Mouse (Mus musculus) CH12.LX (cell line): ENCODE measurements around the gene Ndufv1. TPM values are rescaled to one million over a fixed set of nuclear protein-coding genes. Genes with fewer than 3 reads are reported as not detected.
A peak's percentile ranks its signal among the peaks of the same experiment; 100 is the strongest.
"Not testable (repeated sequence)": the region's sequence is repeated elsewhere in the genome, so short reads cannot be mapped to it uniquely, and the experiment has no call there.

Source experiments
- DNase-seq: peaks from one replicate; pipeline ENCODE4 v3.0.0-alpha.2; 2013; ENCODE audit errors: extremely low read depth
- H3K27ac ChIP-seq: 2 replicates; pipeline ENCODE4 v1.5.1; 2012; ENCODE audit warnings: low read depth, mild to moderate bottlenecking, control low read depth, moderate library complexity; ENCODE audit not compliant: insufficient read depth
- H3K27me3 ChIP-seq: replicated peaks from 2 replicates; pipeline ENCODE3; 2012; ENCODE audit warnings: inconsistent platforms
- H3K36me3 ChIP-seq, 2 experiments: replicated peaks in 1 of 2; 2 replicates each; pipeline versions ENCODE3 to v1.6.1; 2012; ENCODE audit warnings: inconsistent platforms in 1 of 2, low read length in 1 of 2, mild to moderate bottlenecking in 1 of 2, mixed read lengths in 1 of 2, moderate library complexity in 1 of 2; ENCODE audit not compliant: control insufficient read depth in 1 of 2, insufficient read depth in 1 of 2
- H3K4me1 ChIP-seq, 2 experiments: 2 replicates each; pipeline ENCODE4 v1.6.1; 2012; ENCODE audit warnings: inconsistent platforms in 1 of 2, moderate library complexity in 1 of 2; ENCODE audit not compliant: insufficient read depth in 2 of 2, control insufficient read depth in 1 of 2
- H3K4me2 ChIP-seq: 2 replicates; pipeline ENCODE4 v1.6.1; 2012; ENCODE audit warnings: low read depth, mild to moderate bottlenecking, control low read depth; ENCODE audit not compliant: poor library complexity, insufficient read depth, severe bottlenecking
- H3K4me3 ChIP-seq, 3 experiments: fragments of 150-350 bp in 1 of 3; sonication (generic) in 1 of 3; replicated peaks in 1 of 3; 2 replicates each; pipeline versions ENCODE3 to v1.5.1; 2011 to 2012; ENCODE audit warnings: low read depth in 2 of 3, low read length in 2 of 3, mild to moderate bottlenecking in 2 of 3, moderate library complexity in 2 of 3, control low read depth in 1 of 3, improper control_type of control experiment in 1 of 3, inconsistent platforms in 1 of 3, mixed read lengths in 1 of 3; ENCODE audit not compliant: poor library complexity in 1 of 3
- H3K79me2 ChIP-seq: replicated peaks from 2 replicates; pipeline ENCODE4 v1.6.1; 2012; ENCODE audit warnings: mild to moderate bottlenecking, moderate library complexity; ENCODE audit not compliant: control insufficient read depth, poor library complexity, insufficient read depth, severe bottlenecking; ENCODE audit errors: extremely low read depth
- H3K9ac ChIP-seq: 2 replicates; pipeline ENCODE4 v1.6.1; 2012; ENCODE audit warnings: low read depth, mild to moderate bottlenecking, control low read depth, moderate library complexity; ENCODE audit not compliant: insufficient read depth
- H3K9me3 ChIP-seq: replicated peaks from 2 replicates; pipeline ENCODE3; 2012; ENCODE audit warnings: low read length, inconsistent platforms, mixed read lengths
- CTCF ChIP-seq, 2 experiments: IDR thresholded peaks in 1 of 2; conservative IDR thresholded peaks in 1 of 2; 2 replicates each; pipeline ENCODE4 v1.5.1; 2011 to 2012; ENCODE audit warnings: low read depth in 2 of 2, low read length in 2 of 2, improper control_type of control experiment in 1 of 2, inconsistent platforms in 1 of 2, mild to moderate bottlenecking in 1 of 2, moderate library complexity in 1 of 2
- IRF4 ChIP-seq: IDR thresholded peaks from 2 replicates; pipeline ENCODE4 v1.6.1; 2014; ENCODE audit warnings: low read depth, mild to moderate bottlenecking, inconsistent platforms, low read length, improper control_type of control experiment
- MAFK ChIP-seq: IDR thresholded peaks from 2 replicates; pipeline ENCODE4 v1.6.1; 2011; ENCODE audit warnings: low read length, improper control_type of control experiment; ENCODE audit not compliant: insufficient replicate concordance
- MAX ChIP-seq: IDR thresholded peaks from 2 replicates; pipeline ENCODE4 v1.6.1; 2011; ENCODE audit warnings: low read length, improper control_type of control experiment
- NELFE ChIP-seq: IDR thresholded peaks from 2 replicates; pipeline ENCODE4 v1.6.1; 2011; ENCODE audit warnings: low read depth, low read length, improper control_type of control experiment
- POLR2AphosphoS2 ChIP-seq: IDR thresholded peaks from 2 replicates; pipeline ENCODE4 v1.6.1; 2011; ENCODE audit warnings: low read depth, low read length, improper control_type of control experiment
- RAD21 ChIP-seq: IDR thresholded peaks from 2 replicates; pipeline ENCODE4 v1.6.1; 2011; ENCODE audit warnings: low read depth, mild to moderate bottlenecking, low read length, improper control_type of control experiment, moderate library complexity
- SMC3 ChIP-seq: IDR thresholded peaks from 2 replicates; pipeline ENCODE4 v1.6.1; 2011; ENCODE audit warnings: low read depth, low read length, improper control_type of control experiment
- TCF12 ChIP-seq: IDR thresholded peaks from 2 replicates; pipeline ENCODE4 v1.6.1; 2014; ENCODE audit warnings: low read depth, mild to moderate bottlenecking, inconsistent platforms, low read length, improper control_type of control experiment
- UBTF ChIP-seq: IDR thresholded peaks from 2 replicates; pipeline ENCODE4 v1.6.1; 2012; ENCODE audit warnings: low read depth, mild to moderate bottlenecking, inconsistent platforms, low read length, improper control_type of control experiment, moderate library complexity
- ZKSCAN1 ChIP-seq: IDR thresholded peaks from 2 replicates; pipeline ENCODE4 v1.6.1; 2012; ENCODE audit warnings: low read depth, inconsistent platforms, low read length, improper control_type of control experiment, borderline replicate concordance
- ZNF384 ChIP-seq: IDR thresholded peaks from 2 replicates; pipeline ENCODE4 v1.6.1; 2012; ENCODE audit warnings: low read depth, low read length, improper control_type of control experiment, inconsistent platforms
- dilution Hi-C: fragments of 300-500 bp; cut with MboI; formaldehyde crosslinking; loops from 2 replicates; pipeline ENCODE4 v1.14.3; 2020; ENCODE audit warnings: low sequenced_read_pairs; ENCODE audit not compliant: extremely low pct_unique_long_range_greater_than_20kb, extremely low pct_ligation_motif_present
- in situ Hi-C: fragments of 300-500 bp; cut with MboI; formaldehyde crosslinking; loops from 3 replicates; pipeline ENCODE4 v1.14.3; 2019; ENCODE audit warnings: low sequenced_read_pairs, low pct_ligation_motif_present, low pct_unique_long_range_greater_than_20kb, mixed read lengths
- polyA plus RNA-seq: library from polyadenylated mRNA; unstranded; fragments of >175 nt; gene quantifications from 2 replicates; pipeline ENCODE4 v1.2.1, GENCODE M21; 2012; ENCODE audit warnings: low read depth; ENCODE audit not compliant: insufficient read length
- total RNA-seq, 2 experiments: library from RNA; depleted of rRNA; stranded (reverse); fragments of 300-350 nt in 1 of 2; fragments of >200 nt in 1 of 2; gene quantifications; 2 replicates each; pipeline ENCODE4 v1.2.3; 2012 to 2014

The Ndufv1 gene
- total and polyA plus RNA-seq, 3 experiments, result 119 to 183 (median 133) TPM

DNA sequence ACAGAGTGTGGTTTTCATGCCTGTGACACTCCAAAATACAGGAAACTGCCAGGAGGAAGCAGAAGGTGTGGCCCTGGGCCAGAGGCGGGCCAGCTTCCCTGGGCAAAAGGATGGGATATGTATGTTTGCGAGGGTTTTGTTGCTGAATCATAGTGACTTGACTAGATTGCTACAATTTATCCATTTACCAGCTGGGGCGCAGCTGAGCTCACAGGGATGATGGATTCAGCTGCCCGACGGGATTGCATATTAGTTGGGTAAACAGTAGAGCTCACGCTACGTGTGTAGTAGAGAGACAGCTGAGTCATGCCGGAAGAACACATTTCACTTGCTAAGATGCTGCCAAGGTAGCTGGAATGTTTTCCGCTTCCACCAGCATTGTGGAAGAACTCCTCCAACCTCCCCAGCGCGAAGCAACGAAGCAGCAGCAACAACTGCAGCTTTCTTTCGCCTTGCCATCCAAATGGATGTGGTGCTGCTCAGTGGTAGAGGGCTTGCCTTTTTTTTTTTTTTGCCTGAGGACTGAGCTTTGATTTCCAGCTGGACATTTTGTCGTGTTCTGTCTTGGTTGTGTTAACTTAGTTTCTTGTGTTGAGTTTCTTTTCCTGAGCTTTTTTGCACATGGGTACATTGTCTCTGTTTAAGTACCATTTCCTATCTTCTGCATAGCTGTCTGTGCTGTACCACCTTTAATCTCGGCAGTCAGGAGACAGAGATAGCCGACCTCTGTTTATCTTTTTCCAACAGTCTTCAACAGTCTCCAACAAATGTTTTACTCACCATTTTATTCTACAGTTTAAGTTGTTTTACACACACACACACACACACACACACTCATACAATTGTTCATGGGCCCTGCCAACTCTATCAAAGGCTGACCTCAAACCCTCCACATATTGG lies 33.6 kb upstream of the Ndufv1 start, which contains the start of gene Gstp2:
Gene Gstp2, minus strand, starts transcription at position 58 of the 900 bp plus-strand sequence.
- Histone ChIP-seq H3K36me3 (no peaks in the 10 kb centered on the region), H3K4me1 (peaks cover 8 to 16% of the 10 kb centered on the region in 2 experiments; a peak in 3 of 4 replicates), H3K79me2 (no peaks in the 10 kb centered on the region), H3K4me3 (no peak within 1 kb of the TSS), H3K27ac (peak within 1 kb of the TSS; percentile 85), H3K9me3 (peaks cover 18% of the 10 kb centered on the region), H3K4me2 (peak within 1 kb of the TSS; percentile 41; the same call in 1 of the 2 replicates), H3K9ac (no peak within 1 kb of the TSS), H3K27me3 (no peaks in the 10 kb centered on the region)
- TF ChIP-seq NELFE, result no peak
- TF ChIP-seq TCF12, result no peak
- 0 out of 2 replicates have a peak, but pooled peaks have one; percentile 12 for TF ChIP-seq UBTF
- no peak for TF ChIP-seq IRF4
- no peak for TF ChIP-seq RAD21
- no peak for TF ChIP-seq SMC3
- TF ChIP-seq MAFK, result 0 out of 2 replicates have a peak, but pooled peaks have one; percentile 15
- TF ChIP-seq ZNF384, result peak; percentile 54; the same call in 1 of the 2 replicates
- no peak for TF ChIP-seq CTCF (conservative IDR thresholded peaks at IDR 0.05 in 1 of 2, IDR thresholded peaks at IDR 0.05 in 1 of 2; ENCODE audit: low read depth in 2 of 2, low read length in 2 of 2)
- TF ChIP-seq POLR2AphosphoS2, result no peak
- no peak for TF ChIP-seq ZKSCAN1
- TF ChIP-seq MAX, result no peak
- DNase-seq, result no peak
- in situ Hi-C loops (no loop called here), dilution Hi-C loops (no loop called here)

DNA sequence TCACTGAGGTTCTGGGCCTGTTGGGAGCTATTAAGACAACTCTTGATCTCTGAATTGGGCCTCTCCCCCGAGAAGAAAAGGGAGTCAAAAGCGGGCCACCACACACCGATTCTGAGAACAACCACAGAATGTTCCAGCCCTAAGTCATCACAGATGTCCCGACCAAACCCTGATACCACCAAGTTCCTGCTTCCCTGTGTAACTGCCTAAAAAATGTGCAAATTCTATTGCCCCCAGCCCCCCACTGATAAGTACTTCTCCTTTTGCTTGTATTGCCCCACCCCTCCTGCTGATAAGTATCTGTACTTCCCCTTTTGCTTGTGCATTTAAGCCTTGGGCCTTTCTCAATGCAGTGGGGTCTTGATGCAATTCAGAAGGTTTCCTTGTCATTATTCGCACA lies 31.5 kb upstream of the Ndufv1 start:
- H3K27ac ChIP-seq, H3K27me3 ChIP-seq, DNase-seq, H3K4me2 ChIP-seq, H3K36me3 ChIP-seq, H3K79me2 ChIP-seq, H3K4me3 ChIP-seq, H3K9ac ChIP-seq, in situ Hi-C loops, dilution Hi-C loops: not testable (repeated sequence)
- H3K9me3 ChIP-seq, result peaks cover 16% of the 10 kb centered on the region
- peaks cover 8 to 18% of the 10 kb centered on the region in 2 experiments; a peak in 3 of 4 replicates for H3K4me1 ChIP-seq
